Mouse (Mus musculus): Measurements from ENCODE around the gene Igf2bp3.

DNA sequence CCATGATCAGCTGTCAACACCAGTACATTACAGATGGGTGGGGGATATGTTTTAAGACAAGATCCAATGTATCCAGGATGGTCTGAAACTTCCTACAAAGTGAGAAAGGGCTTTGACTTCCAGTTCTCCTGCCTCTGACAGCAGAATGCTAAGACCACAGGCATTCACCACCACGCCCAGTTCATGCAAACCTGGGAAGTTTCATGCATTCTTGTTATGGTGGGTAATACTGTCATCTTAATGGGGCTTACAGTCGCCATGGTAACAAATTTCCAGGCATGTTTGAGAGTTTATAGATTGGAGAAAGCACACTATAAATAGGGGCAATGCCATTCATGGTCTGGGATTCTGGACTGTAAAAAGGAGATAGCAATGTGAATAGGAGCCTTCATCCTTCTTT is 105.6 kb downstream of the Igf2bp3 start:
- TF ChIP-seq CTCF (IDR thresholded peaks at IDR 0.05; ENCODE audit: control insufficient read depth, insufficient read depth, insufficient read length) (no peak), USF1 (IDR thresholded peaks at IDR 0.05; ENCODE audit: low read depth) (no peak), MYOG (IDR thresholded peaks at IDR 0.05; ENCODE audit: control insufficient read depth, extremely low read depth, insufficient read length) (no peak)

Measured in C2C12 (cell line).